Mouse (Mus musculus): Measurements from ENCODE around the gene Clns1a. TPM values are rescaled to one million over a fixed set of nuclear protein-coding genes. Genes with fewer than 3 reads are reported as not detected.

Gene Clns1a
- 10 to 100 TPM; 27.3 to 28.9 TPM for total RNA-seq (2021)
- long read RNA-seq, experiment 1, transcript Clns1a-201 (7 exons, 1,504 nt), result major isoform, 45 of 75 reads
- long read RNA-seq, experiment 1, transcript Clns1a-203 (1 exons, 3,002 nt), result minor isoform, 28 of 75 reads
- long read RNA-seq, experiment 1, partial matches to known transcripts, result 0 of 75 reads
- long read RNA-seq, experiment 1, other reads (novel, unspliced or antisense), result 2 of 75 reads
- long read RNA-seq, experiment 2, transcript Clns1a-201 (7 exons, 1,504 nt), result major isoform, 51 of 76 reads
- long read RNA-seq, experiment 2, transcript Clns1a-203 (1 exons, 3,002 nt), result minor isoform, 23 of 76 reads
- long read RNA-seq, experiment 2, partial matches to known transcripts, result 0 of 76 reads
- long read RNA-seq, experiment 2, other reads (novel, unspliced or antisense), result 2 of 76 reads

DNA sequence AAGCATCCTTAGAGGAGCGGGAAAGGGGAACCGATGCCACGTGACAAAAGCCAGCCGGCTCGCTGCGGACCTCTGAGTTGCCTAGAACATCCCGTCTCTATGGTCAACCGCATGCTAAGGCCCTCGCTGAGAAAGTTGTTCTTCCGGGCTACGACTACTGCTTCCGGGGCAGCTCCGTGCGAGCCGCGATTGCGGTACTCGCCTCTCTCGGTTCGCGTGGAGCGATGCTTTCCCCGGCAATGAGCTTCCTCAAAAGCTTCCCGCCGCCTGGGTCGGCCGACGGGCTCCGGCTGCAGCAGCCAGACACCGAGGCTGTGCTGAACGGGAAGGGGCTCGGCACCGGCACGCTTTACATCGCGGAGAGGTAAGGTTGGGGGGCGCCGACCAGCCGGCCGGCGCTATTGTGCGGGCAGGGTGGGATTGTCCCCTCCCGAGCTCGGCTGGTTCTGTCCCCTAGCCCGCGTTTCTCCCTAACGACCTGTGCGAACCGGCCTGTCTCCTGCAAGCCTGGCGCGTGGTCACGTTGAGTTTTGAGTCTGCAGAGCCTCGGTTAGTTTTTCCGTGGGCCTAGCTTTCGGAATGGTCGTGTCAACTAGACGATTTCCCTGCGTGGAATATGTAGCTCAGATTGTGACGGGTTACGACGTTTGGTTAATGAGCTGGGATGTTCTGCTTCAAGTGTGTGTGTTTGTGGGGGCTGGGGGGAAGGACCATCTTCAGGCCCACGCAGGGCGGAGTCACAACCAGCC is at the start of gene Clns1a:
TSS of gene Clns1a (plus strand) at position 129 of the 749 bp plus-strand sequence.
- DNase-seq, result peak; percentile 87

DNA sequence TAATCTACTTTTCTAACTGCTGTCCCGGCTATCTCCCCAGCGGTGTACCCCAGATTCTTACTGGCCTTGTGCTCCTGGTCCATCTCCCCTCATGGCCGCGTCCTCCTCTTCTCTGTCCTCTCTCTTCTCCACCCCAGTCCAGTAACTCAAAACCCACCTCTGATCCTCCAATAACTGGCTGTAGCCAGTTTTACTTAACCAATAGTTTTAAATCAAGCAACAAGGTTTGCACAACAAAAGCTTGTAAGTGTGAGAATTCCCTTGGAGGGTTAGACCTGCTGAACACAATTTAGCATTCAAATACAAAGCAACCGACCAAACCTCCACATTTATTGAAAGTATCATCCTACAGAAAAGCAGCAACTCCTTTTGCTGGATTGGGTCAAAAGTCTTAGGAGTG is 48.8 kb upstream of the Clns1a start:
- DNase-seq, result no peak

DNA sequence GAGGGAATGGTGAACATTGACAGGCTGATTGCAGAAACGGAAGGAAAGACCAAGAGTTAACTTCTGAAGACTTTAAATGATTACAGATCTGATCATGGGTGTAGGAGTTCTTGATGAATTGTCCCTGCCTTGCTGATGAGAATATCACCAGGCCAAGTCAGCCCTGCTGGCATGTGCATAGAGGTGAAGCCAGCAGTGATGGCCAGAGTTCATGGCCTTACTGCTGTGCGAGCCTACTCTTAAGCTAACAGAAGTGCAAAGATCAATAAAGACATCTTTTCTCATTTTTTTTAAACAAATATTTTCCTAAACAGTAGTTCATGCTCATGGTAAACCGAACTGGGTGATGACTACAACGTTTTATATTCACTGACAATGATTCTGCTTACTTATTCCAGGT is 45.7 kb upstream of the Clns1a start:
- DNase-seq, result no peak

DNA sequence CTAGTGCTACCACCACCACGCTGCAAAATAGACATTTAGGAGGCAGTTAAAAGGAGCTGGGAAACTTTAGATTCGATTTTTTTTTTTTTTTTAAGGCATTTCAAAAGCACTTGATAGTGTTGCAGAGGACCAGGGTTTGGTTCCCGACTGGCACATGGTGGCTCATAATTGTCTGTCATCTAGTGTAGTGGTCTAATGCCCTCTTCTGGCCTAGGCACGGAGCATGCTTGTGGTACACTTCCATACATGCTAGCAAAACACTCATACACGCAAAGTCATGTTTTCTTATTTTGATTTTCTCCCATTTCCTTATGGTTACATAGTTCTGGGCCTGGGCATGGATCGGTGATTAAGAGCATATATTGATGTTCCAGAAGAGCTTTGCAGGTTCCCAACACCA is 40.3 kb upstream of the Clns1a start:
- no peak for DNase-seq

DNA sequence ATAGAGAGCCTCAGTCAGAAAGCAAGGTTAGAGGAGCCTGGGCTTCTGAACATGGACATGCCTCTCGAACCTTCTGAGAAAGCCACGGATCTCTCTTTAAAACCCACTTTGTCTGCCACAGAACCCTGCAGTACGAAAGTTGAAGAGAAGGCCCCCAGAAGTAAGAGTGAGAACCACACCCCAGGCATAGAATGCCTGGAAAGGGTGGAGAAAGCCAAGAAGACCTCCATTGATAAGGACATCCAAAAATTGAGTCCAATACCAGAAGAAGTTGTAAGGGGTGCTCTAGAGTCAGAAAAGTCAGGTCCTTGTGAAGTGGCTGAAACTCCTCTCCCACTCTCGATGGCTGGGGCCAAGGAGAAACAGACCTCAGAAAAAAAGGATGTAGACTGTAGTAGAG is 34.8 kb upstream of the Clns1a start:
- DNase-seq, result no peak

DNA sequence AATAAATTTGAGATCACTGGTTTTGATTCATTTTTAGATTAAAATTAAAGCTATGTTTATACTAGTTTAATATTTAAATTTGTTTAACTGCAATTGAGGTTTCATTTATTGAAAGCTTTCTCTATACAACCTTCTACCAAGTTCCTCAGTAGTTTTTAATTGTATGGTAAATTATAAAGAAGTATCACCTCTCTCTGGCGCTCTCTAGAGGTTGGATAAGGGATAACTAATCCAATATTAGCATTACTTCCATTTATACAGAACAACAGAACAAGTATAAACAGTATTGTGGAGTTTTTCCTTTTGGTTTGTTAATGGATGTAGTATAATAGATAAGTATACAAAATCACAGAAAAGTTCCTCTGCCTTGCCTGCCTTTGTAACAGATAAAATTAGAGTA is 17.2 kb upstream of the Clns1a start:
- DNase-seq, result no peak

DNA sequence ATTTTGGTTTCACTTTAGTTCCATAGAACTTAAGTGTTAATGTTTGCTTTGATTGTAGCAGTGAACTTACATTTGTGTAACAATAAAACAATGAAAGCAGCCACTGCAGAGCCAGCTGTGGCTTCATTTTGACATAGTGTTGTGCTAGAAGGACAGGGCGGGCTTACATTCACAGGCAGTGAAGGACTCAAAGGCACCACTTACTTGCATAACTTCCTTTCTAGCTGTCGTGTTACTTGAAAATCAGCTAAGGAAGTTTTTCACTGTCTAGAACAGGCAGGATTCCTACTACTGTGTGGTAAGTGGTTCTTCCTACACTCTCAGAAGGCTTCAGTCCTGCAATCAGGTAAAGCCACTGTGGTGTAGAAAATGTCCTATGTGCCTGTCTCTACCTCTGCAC is 8.6 kb upstream of the Clns1a start:
- no peak for DNase-seq

DNA sequence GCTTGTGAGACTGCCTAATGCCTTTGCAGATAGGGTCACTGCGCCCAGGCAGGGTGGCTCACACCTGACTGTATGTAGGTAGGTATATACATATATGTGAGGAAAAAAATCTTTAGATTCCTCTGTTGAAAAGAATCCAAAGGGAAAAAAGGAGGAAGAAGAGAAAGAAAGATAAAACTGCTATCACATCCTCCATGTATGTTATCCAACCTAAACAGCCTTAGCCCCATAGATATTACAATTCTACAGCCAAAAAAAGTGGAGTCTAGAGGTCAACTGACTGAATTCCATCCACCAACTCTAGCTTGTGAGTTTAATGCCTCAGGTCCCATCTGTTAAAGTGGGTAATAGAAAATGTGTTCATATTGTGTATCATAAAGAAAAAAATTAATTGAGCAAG is 993 bp upstream of the Clns1a start:
- DNase-seq, result no peak

DNA sequence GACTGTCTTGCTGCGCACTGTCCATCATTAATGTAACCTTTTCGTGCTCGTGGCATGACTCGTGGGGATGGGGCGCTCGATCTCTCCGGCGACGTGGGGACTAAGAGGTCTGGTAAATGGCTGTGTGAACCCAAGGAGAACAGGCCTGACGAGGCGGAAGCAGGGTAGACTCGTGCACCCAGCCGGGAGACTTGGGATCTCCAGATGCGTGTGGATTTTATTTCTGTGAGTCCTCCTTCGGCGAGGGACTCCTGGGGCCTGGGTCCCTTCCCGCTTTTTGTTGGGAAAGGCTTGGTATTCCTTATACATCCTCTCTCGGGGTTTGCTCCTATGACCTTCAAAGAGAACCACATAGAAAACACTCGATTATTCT is 315 bp upstream of the Clns1a start:
- no peak for DNase-seq

DNA sequence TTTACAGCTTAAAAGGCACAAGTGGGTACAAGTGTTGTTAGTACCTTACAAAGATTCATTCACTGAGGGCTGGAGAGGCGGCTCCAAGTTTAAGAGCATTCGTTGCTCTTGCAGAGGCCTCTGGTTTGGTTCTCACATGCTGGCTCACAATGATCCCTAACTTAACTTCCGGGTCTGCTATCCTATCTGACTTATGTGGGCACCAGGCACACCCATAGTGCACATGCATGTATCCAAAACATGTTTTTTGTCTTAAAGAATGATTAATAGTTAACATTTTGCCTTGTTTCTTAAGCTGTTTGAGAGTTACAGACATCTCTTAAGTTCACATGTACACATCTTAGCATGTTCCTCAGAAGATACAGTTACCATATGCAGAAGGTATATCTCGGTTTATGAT is 3.7 kb downstream of the Clns1a start:
- DNase-seq, result no peak

DNA sequence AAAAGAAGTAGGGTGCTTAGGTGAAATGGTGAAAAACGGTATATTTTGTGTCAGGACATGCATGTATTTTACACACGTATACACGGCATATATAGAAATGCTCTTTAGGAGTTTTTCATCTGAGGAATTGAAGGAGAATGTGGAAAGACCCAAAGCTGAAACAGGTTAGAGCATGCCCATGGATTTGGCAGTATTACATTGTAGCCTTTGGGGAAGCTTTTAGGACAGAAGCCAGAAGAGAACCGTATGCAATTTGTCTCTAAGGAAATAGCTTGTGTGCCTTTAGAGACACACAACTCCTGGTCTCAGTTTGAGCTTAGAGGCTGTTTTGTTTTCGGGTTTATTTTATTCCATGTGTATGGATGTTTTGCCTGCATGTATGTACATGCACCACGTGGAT is 4.7 kb downstream of the Clns1a start:
- no peak for DNase-seq

DNA sequence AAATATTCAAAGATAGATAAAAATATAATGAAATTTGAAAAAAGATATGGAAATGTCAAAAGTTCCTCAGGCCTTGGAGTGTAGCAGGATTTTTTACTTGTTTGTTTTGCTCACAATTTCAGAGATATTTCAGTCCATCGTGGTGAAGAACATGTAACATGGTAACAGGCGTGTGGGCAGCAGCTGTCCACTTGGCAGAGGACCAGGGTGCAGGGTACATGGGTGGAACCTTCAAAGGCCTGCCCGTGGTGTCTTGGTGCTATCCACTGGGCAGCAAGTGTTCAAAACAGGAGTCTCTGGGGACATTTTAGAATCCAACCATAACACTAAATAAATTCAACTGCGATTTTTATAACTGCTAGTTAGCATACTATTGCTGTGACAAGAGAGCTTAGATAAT is 10.7 kb downstream of the Clns1a start:
- DNase-seq, result no peak

DNA sequence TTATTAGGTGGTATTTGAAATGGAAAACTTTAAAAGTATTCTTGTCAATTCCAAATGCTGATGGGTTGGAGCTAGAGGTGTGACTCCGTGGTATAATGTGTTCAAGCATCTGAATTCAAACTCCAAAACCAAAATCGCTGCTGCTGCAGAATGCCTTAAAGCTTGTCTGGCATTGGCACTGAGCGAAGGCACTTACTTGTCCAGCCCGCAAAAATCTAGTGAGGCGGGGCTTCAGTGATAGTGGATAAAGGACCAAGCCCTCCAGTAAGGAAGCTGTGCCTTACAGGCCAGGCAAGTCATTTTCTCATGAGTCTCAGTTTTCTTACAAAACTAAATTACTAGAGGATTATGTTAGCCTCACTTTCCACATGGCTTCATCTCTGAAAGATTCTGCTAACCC is 11.4 kb downstream of the Clns1a start:
- no peak for DNase-seq

DNA sequence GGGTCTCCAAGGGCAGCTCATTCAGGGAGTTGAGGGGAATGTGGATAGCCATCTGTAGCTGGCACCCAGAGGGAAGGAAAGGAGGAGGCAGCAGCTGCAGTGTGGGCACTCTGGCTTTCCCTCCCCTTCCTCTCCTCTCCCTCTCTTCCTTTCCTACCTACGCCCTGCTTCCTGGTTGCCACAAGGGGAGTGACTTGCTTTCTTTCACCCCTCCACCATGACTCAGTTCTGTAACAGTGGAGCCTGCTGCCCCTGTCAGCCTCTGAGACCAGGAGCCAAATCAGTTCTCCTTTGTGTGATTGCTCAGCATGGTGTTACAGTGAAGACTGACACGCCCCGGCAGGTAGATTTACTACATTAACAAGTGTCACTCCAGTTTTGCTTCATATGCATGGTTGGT is 12.8 kb downstream of the Clns1a start:
- DNase-seq, result no peak

DNA sequence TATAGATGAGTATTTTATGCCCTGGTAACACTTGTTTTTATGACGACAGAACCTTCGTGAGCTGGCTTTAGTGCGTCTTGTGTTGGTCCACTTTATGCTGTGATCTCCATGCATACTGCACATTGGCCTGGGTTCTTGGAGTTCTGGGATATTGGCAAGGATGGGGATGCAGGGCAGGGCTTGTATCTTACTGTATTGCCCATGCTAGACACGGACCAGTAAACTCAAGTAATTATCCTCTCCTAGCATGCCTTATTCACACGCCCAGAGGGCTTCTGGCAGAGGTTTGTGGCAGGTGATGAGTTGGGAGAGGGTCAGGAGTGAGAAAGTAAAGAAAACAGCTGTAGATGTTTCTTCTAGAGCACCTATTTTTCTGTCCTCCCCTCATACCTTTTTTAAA is 18.2 kb downstream of the Clns1a start:
- DNase-seq, result no peak

DNA sequence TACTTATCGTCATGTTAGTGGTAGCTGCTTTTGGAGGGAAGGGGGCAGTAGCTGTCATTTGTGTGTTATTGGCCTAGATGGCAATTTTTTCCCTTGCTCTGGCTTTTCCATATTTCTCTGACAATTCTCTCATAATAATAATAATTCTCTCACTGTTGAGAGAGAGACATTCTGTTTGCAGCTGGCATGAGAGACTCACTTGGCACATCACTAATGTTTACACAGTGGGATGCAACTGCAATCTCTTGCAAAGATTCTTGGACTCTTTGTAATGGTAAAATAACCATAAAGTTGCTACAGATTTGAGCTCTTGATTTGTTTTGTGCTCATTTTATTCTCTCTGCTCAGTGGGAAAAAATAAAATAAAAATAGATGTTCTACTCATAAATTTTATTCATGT is 20.9 kb downstream of the Clns1a start:
- DNase-seq, result no peak

DNA sequence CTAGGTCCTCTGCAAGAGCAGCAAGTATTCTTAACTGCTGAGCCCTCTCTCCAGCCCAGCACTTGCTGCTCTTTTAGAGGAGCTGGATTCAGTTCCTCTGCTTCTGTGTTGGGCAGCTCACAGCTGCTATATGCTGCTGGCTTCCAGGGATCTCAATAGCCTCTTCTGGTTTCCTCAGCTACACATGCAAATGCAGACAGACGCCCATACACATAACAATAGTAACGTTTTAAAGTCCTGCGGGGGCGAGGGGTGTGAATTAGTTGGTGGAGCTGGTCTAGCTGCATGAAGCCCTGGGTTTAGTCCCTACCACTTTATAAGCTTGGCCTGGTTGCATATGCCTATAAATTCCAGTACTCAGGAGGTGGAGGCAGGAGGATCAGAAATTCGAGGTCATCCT is 22.6 kb downstream of the Clns1a start:
- no peak for DNase-seq

DNA sequence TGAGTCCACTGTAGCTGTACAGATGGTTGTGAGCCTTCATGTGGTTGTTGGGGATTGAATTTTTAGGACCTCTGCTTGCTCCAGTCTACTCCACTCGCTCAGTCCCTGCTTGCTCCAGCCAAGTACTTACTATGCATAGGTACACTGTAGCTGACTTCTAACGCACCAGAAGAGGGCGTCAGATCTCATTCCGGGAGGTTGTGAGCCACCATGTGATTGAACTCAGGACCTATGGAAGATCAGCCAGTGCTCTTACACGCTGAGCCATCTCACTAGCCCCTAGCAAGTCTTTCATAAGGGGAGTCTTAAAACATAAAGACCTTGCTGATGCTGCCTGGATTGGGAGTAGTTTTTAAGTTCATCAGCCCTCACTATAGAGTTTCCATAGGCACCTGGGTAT is 23.7 kb downstream of the Clns1a start:
- DNase-seq, result no peak

DNA sequence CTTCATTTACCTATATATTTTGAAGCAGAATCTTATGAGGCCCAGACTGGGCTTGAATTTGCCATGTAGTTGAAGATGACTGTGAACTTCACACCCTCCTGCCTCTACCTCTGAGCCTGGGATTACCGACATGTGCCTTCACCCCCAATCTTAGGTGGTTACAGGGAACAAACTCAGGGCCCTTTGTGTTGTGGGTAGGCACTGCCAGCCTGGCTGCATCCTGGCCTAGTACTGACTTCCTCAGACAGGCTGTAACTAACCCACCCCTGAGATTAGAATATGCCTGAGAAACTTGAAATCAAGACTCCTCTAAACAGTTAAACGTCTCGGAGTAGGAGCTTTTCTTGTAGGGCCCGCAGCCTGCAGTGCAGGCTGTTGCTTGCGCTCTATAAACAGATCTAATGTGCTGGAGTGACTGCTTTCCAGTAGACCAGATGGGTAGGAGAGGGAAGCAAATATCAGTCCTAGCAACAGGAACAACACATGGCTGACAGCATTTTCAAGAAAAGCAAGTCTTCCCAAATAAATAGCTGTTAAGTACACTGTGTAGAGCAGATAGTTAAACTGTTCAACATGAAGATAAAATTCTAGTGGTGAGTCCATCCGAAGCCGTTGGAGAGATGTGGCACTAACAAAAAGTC is 26.0 kb downstream of the Clns1a start:
- no peak for DNase-seq

DNA sequence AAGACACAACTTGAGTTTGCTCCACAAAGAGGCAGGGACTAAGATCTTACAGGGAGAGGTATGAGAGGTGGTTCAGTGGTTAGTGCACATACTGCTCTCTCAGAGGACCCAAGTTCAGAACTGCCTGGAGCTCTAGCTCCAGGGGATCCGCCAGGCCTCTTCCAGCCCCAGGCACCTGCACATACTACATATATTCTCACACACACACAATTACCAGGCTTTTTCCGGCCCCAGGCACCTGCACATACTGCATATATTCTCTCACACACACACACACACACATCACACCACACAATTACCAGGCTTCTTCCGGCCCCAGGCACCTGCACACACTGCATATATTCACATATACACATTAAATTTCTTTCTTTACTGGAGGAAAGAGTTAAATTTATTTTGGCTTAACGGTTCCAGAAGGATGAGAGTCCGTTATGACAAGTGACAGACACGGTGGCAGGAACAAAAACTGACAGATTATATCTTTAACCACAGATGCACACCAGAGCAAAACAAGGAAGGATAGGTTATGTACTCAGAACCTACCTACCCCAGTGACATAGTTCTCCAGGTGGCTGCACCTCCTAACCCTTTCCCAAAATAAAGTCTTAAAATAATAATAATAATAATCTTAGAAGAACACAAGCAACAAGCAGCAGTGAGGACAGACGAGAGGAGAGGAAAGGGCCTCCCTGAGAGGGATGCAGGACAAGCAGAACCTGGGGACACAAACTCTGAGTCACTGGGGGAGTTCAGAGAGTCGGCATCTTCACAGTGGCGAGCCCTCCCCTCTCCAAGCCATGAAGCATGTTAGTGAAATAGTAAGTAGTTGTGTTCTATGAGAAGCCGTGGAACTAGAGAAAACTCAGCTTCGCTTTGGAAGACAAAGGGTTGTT is 27.5 kb downstream of the Clns1a start:
- no peak for DNase-seq

DNA sequence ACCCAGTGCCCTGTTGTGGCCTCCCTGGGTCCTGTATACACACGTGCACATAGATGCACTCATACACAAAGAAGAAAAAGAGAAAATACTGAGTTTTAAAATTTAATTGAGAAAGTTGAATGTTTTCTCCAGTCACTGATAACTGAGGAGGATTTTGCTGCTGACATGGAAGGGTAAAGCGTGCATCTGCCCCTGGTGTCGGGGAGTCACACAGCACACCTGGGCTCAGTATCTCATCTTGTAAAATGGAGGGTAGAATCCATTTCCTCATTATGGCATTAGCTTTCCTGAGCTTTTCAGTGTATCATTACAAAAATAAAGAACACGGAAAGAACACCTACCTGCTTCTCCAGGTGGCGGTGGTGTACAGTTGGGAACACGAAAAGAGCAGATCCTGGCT is 29.0 kb downstream of the Clns1a start:
- no peak for DNase-seq

DNA sequence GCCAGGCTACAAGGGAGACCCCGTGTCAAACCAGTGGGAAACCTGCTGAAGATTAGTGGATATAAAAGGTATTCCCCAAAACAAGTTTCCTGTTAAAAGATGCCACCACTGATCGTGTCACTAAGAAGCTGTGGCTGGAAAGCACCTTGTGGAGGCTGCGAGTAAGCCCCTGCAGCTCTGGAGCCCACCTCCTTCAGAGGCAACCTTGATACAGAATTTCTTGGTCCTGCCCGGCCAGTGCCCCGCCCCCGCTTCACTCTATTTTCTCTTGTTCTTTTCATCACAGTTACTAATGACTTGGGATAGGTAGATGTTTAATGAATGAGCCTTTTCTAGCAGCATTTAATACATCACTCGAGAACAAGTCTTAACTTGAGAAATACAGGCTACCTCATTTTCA is 29.6 kb downstream of the Clns1a start:
- DNase-seq, result no peak

Data from gastrocnemius, postnatal 25 days (tissue).